Mouse (Mus musculus) embryonic facial prominence, embryonic 10.5 days (tissue): Measurements from ENCODE around the gene Specc1l. TPM values are rescaled to one million over a fixed set of nuclear protein-coding genes. Genes with fewer than 3 reads are reported as not detected.

Experiments used
- DNase-seq: peaks from one replicate; pipeline ENCODE4 v3.0.0-alpha.2; 2017; ENCODE audit warnings: low spot score
- H3K27ac ChIP-seq: fragments of 300-500 bp; sonication (generic); replicated peaks from 2 replicates; pipeline ENCODE4 v1.5.1; 2016; ENCODE audit warnings: mild to moderate bottlenecking
- H3K27me3 ChIP-seq: fragments of 300-500 bp; sonication (generic); replicated peaks from 2 replicates; pipeline ENCODE4 v1.6.1; 2016; ENCODE audit warnings: low read depth, mild to moderate bottlenecking; ENCODE audit not compliant: poor library complexity, severe bottlenecking
- H3K36me3 ChIP-seq: fragments of 300-500 bp; sonication (generic); replicated peaks from 2 replicates; pipeline ENCODE4 v1.6.1; 2016; ENCODE audit warnings: mild to moderate bottlenecking, moderate library complexity
- H3K4me1 ChIP-seq: fragments of 300-500 bp; sonication (generic); 2 replicates; pipeline ENCODE4 v1.6.1; 2016
- H3K4me3 ChIP-seq: fragments of 300-500 bp; sonication (generic); 2 replicates; pipeline ENCODE4 v1.5.1; 2016; ENCODE audit warnings: mild to moderate bottlenecking, moderate library complexity
- H3K9me3 ChIP-seq: fragments of 300-500 bp; sonication (generic); 2 replicates; pipeline ENCODE4 v1.6.1; 2016; ENCODE audit warnings: mild to moderate bottlenecking
- WGBS: fragments of 180-500 bp; shearing (Covaris S2); methylation state at CpG from one replicate; pipeline ENCODE4 v1.1.7; 2016; 5-methylcytosine and 5-hydroxymethylcytosine counted together
- polyA plus RNA-seq: library from polyadenylated mRNA; unstranded; fragments of >200 nt; fragmentation: Nextera tagmentation; extraction: Ambion mirVana; gene quantifications from 2 replicates; pipeline ENCODE4 v1.2.1, GENCODE M21; 2016

Gene Specc1l
- polyA plus RNA-seq, 1 experiment from 2014 or later, result 43.3 TPM

DNA sequence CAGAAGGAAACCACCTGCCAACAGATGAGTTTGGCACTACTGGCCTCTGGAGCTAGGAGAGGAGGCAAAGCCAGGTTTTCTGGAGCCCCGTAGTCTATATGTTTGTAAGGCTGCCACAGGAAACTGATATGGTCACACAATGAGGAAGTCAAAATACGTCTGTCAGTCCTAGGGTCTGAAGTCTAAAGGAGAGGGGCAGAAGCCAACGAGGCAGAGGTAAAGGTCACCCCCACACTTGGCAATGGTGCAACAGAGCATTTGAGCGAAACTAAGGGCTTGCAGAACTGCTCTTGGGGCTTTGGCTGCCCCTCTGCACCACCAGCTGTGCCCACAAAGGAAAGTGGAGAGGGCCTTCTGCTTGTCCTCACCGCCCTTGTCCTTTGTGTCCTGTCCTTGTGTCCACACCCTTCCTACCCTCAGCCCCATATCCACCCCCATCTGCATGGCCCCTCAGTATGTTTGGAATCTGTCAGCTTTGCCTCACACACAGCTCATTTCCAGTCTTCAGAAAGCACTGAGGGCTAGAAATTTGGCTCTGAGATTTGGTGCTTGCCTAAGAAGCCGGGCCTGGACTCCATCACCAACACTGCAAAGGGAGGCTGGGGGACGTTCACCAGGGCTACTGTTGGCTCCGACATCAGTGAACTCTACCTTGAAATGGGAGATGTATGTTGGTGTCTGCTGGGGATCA is 24.4 kb upstream of the Specc1l start:
- peaks cover 33% of the 10 kb centered on the region for H3K36me3 ChIP-seq
- H3K9me3 ChIP-seq, result no peaks in the 10 kb centered on the region
- no peak overlapping the region for H3K4me3 ChIP-seq
- H3K27me3 ChIP-seq, result no peaks in the 10 kb centered on the region
- H3K4me1 ChIP-seq, result 0 out of 2 replicates have a peak, but pooled peaks cover 3% of the 10 kb centered on the region
- H3K27ac ChIP-seq, result no peak overlapping the region
- WGBS, result 82% methylated on average over 8 of the region's 8 CpGs
- DNase-seq, result no peak

DNA sequence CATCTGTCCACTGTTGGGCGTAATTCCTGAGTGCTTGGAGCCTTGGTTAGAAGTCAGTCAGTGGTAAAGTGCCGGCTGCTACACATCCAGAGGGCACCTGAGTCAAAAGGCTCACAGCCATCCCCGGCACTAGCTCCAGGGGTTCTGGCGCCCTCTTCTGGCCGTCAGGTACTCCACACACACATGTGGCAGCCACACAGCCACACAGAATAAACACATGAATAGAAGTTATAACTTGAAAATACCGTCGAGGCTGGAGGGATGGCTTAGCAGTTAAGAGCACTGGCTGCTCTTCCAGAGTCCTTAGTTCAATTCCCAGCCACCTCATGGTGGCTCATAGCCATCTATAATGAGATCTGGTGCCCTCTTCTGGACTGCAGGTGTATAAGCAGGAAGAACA is 20.2 kb upstream of the Specc1l start:
- whole genome bisulfite sequencing, result 55% methylated on average over 7 of the region's 7 CpGs
- DNase-seq, result no peak

GRCm38 (mm10) chr10:75197817-75198216 is 14.1 kb upstream of the Specc1l start:
- 90% methylated on average over 1 of the region's 1 CpGs for WGBS
- no peaks in the 10 kb centered on the region for H3K36me3 ChIP-seq
- H3K4me1 ChIP-seq, result no peaks in the 10 kb centered on the region
- H3K27me3 ChIP-seq, result no peaks in the 10 kb centered on the region
- H3K27ac ChIP-seq, result no peak overlapping the region
- DNase-seq, result no peak
- no peak overlapping the region for H3K4me3 ChIP-seq
- H3K9me3 ChIP-seq, result peaks cover 2% of the 10 kb centered on the region; the same call in 1 of the 2 replicates

More for the DNA sequence above, 20.2 kb upstream of the Specc1l start:
- H3K9me3 ChIP-seq, result peaks cover 4% of the 10 kb centered on the region; the same call in 1 of the 2 replicates
- H3K36me3 ChIP-seq, result no peaks in the 10 kb centered on the region
- H3K4me1 ChIP-seq, result 0 out of 2 replicates have a peak, but pooled peaks cover 3% of the 10 kb centered on the region
- no peak overlapping the region for H3K27ac ChIP-seq
- H3K27me3 ChIP-seq, result no peaks in the 10 kb centered on the region
- no peak overlapping the region for H3K4me3 ChIP-seq

DNA sequence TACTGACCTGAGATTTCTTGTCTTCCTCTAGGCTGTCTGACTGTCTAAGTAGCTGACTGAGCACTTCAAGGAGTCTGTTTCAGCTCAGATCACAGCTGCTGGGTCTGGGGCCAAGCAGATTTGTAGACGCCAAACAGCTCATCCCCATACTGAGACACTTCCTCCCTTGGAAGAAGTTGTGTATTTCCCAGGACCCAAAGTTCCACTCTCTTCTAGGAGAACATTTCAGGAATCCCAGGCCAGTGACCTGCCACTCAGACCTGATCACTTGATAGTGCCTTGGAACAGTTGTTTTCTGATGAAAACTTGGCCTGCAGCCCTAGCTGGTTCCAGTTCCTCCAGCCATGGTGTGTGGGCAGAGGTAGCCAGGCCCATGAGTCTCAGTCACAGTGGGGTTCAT is 11.1 kb upstream of the Specc1l start:
- WGBS, result 94% methylated on average over 1 of the region's 1 CpGs
- Histone ChIP-seq H3K27ac (no peak overlapping the region), H3K36me3 (no peaks in the 10 kb centered on the region), H3K9me3 (no peaks in the 10 kb centered on the region), H3K27me3 (no peaks in the 10 kb centered on the region), H3K4me1 (no peaks in the 10 kb centered on the region), H3K4me3 (no peak overlapping the region)
- DNase-seq, result no peak

DNA sequence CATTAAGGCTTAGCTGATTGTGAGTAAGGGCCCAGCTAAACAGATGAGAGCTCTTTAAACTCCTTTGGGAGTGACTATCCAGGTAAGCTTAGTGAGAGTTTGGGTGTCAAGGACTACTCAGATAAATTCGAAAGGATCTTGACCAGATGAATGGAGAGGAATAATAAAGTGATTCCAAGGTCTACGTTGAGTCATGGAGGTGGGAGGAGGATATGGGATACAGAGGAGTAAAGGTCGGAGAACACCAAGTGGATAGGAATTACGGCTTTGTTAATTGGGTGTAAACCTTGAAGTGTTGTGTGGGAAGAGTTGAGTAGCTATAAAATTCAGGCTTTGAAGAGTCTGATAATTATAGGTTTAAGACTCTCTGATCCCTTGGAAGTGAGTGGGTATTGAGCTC is 5.7 kb upstream of the Specc1l start:
- DNase-seq, result no peak
- no peaks in the 10 kb centered on the region for H3K4me1 ChIP-seq
- no peaks in the 10 kb centered on the region for H3K9me3 ChIP-seq
- no peaks in the 10 kb centered on the region for H3K36me3 ChIP-seq
- no peaks in the 10 kb centered on the region for H3K27me3 ChIP-seq
- H3K27ac ChIP-seq, result no peak overlapping the region
- 80% methylated on average over 4 of the region's 4 CpGs for WGBS
- no peak overlapping the region for H3K4me3 ChIP-seq

DNA sequence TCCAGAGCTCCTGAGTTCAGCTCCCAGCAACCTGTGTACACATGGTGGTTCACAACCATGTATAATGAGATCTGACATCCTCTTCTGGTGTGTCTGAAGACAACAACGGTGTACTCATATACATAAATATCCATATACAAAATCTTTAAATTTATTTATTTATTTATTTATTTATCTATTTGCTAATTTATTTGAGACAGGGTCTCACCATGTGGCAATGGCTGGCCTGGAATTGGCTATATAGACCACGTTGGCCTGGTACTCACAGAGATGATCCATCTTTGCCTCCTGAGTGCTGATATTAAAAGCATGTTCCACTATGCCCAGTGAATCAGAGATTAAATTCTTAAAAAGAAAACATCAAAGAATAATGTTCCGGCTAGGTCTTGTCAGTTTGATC is 1.0 kb upstream of the Specc1l start:
- WGBS, result 94% methylated on average over 3 of the region's 3 CpGs
- H3K4me3 ChIP-seq, result no peak overlapping the region
- no peak for DNase-seq
- peaks cover 13% of the 10 kb centered on the region for H3K4me1 ChIP-seq
- H3K27ac ChIP-seq, result no peak overlapping the region
- no peaks in the 10 kb centered on the region for H3K9me3 ChIP-seq
- no peaks in the 10 kb centered on the region for H3K36me3 ChIP-seq
- H3K27me3 ChIP-seq, result no peaks in the 10 kb centered on the region

GRCm38 (mm10) chr10:75212981-75213380 is 1.1 kb downstream of the Specc1l start:
- 58% methylated on average over 7 of the region's 7 CpGs for WGBS

GRCm38 (mm10) chr10:75220722-75221121 is 8.8 kb downstream of the Specc1l start:
- H3K9me3 ChIP-seq, result no peaks in the 10 kb centered on the region
- no peaks in the 10 kb centered on the region; the same call in 1 of the 2 replicates for H3K36me3 ChIP-seq
- peaks cover 21% of the 10 kb centered on the region for H3K4me1 ChIP-seq
- no peak for DNase-seq
- H3K4me3 ChIP-seq, result no peak overlapping the region
- H3K27ac ChIP-seq, result no peak overlapping the region
- H3K27me3 ChIP-seq, result no peaks in the 10 kb centered on the region
- 91% methylated on average over 3 of the region's 3 CpGs for WGBS

More at GRCm38 (mm10) chr10:75212981-75213380, 1.1 kb downstream of the Specc1l start:
- no peaks in the 10 kb centered on the region for H3K27me3 ChIP-seq
- no peak for DNase-seq
- H3K9me3 ChIP-seq, result no peaks in the 10 kb centered on the region
- H3K27ac ChIP-seq, result peak overlapping the region; percentile 99
- H3K36me3 ChIP-seq, result no peaks in the 10 kb centered on the region
- H3K4me3 ChIP-seq, result peak overlapping the region; percentile 92
- H3K4me1 ChIP-seq, result peaks cover 13% of the 10 kb centered on the region

DNA sequence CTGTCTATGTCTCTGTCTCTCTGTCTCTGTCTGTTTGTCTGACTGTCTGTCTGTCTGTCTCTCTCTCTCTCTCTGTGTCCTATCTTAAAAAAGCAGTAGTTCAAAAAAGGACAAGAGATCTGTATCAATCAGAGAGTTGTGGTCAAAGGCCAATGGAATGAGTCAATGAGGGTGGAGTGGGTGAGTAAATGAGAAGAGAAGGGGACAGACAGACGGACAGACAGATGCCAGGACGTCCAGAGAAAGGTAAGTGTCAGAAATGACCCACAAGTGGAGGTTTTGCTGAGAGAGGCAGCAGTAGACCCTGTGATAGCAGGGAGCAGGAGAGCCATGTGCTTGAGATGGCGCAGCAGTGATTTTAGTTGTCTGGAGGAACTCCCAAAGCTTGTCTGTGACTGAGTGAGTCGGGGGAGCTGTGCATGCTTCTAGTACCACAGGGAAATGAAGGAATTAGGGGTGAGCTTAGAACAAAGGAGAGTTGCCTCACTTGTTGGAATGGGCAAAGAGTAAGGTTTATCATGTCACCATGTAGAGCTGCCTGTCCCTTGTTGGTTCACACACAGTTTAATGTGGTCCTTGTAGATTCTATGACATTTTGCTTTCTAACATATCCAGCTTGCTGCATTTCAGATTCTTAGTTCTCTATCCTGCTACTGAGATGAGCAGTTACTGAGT is 10.2 kb downstream of the Specc1l start:
- H3K4me3 ChIP-seq, result no peak overlapping the region
- H3K9me3 ChIP-seq, result no peaks in the 10 kb centered on the region
- no peaks in the 10 kb centered on the region; the same call in 1 of the 2 replicates for H3K36me3 ChIP-seq
- peaks cover 21% of the 10 kb centered on the region for H3K4me1 ChIP-seq
- no peak for DNase-seq
- WGBS, result 68% methylated on average over 4 of the region's 4 CpGs
- H3K27me3 ChIP-seq, result no peaks in the 10 kb centered on the region
- H3K27ac ChIP-seq, result no peak overlapping the region

- H3K27me3 ChIP-seq, result no peaks in the 10 kb centered on the region
- 78% methylated on average over 5 of the region's 5 CpGs for WGBS
- H3K36me3 ChIP-seq, result no peaks in the 10 kb centered on the region; the same call in 1 of the 2 replicates
- no peak overlapping the region for H3K4me3 ChIP-seq
- no peaks in the 10 kb centered on the region for H3K9me3 ChIP-seq
- no peak for DNase-seq
- peaks cover 21% of the 10 kb centered on the region for H3K4me1 ChIP-seq
- no peak overlapping the region for H3K27ac ChIP-seq
Measured at GRCm38 (mm10) chr10:75222611-75222998, 10.7 kb downstream of the Specc1l start.

- H3K4me1 ChIP-seq, result peaks cover 21% of the 10 kb centered on the region
- no peak overlapping the region for H3K4me3 ChIP-seq
- no peak for DNase-seq
- 77% methylated on average over 3 of the region's 3 CpGs for WGBS
- H3K9me3 ChIP-seq, result no peaks in the 10 kb centered on the region
- H3K27ac ChIP-seq, result no peak overlapping the region
- H3K27me3 ChIP-seq, result no peaks in the 10 kb centered on the region
- H3K36me3 ChIP-seq, result peaks cover 9% of the 10 kb centered on the region; the same call in 1 of the 2 replicates
Measured at GRCm38 (mm10) chr10:75224154-75224553, 12.3 kb downstream of the Specc1l start.

GRCm38 (mm10) chr10:75224630-75225029 is 12.8 kb downstream of the Specc1l start:
- H3K4me1 ChIP-seq, result peaks cover 21% of the 10 kb centered on the region
- 20% methylated on average over 2 of the region's 2 CpGs for WGBS

GRCm38 (mm10) chr10:75227381-75227780 is 15.5 kb downstream of the Specc1l start:
- H3K27me3 ChIP-seq, result no peaks in the 10 kb centered on the region
- H3K27ac ChIP-seq, result no peak overlapping the region
- peaks cover 6% of the 10 kb centered on the region; the same call in 1 of the 2 replicates for H3K4me1 ChIP-seq
- peaks cover 37% of the 10 kb centered on the region for H3K36me3 ChIP-seq
- H3K4me3 ChIP-seq, result no peak overlapping the region
- DNase-seq, result no peak
- 88% methylated on average over 3 of the region's 3 CpGs for WGBS
- no peaks in the 10 kb centered on the region for H3K9me3 ChIP-seq

More at GRCm38 (mm10) chr10:75224630-75225029, 12.8 kb downstream of the Specc1l start:
- Histone ChIP-seq H3K9me3 (no peaks in the 10 kb centered on the region), H3K4me3 (no peak overlapping the region), H3K27me3 (no peaks in the 10 kb centered on the region), H3K27ac (no peak overlapping the region), H3K36me3 (peaks cover 13% of the 10 kb centered on the region; the same call in 1 of the 2 replicates)
- DNase-seq, result no peak
